Mouse (Mus musculus) embryonic facial prominence, embryonic 10.5 days (tissue): ENCODE results near the gene Mink1. TPM values are rescaled to one million over a fixed set of nuclear protein-coding genes. Genes with fewer than 3 reads are reported as not detected.

Experiments
- polyA plus RNA-seq: library from polyadenylated mRNA; unstranded; fragments of >200 nt; fragmentation: Nextera tagmentation; extraction: Ambion mirVana; gene quantifications from 2 replicates; pipeline ENCODE4 v1.2.1, GENCODE M21; 2016

Gene Mink1
- polyA plus RNA-seq, 1 experiment from 2014 or later: 15.2 TPM

Other genes with a start within 250 kb of the Mink1 start
- not detected in 2 replicates for gene Alox12e, start 240.3 kb upstream of the Mink1 start, polyA plus RNA-seq
- 0.11 and 0.29 TPM in 2 replicates for gene Alox15, start 210.8 kb upstream of the Mink1 start, polyA plus RNA-seq
- 60.7 and 62.0 TPM in 2 replicates for gene Pelp1, start 152.8 kb upstream of the Mink1 start, polyA plus RNA-seq
- gene Arrb2, start 130.2 kb upstream of the Mink1 start, polyA plus RNA-seq: 28.4 and 29.4 TPM in 2 replicates
- gene Med11, start 111.0 kb upstream of the Mink1 start, polyA plus RNA-seq: 44.1 TPM in 2 replicates
- gene Zmynd15, start 103.4 kb upstream of the Mink1 start, polyA plus RNA-seq: 0.16 and 0.45 TPM in 2 replicates
- 0.39 and 0.65 TPM in 2 replicates for gene Cxcl16, start 102.9 kb upstream of the Mink1 start, polyA plus RNA-seq
- 0.35 and 0.77 TPM in 2 replicates for gene Tm4sf5, start 57.6 kb upstream of the Mink1 start, polyA plus RNA-seq
- not detected in 2 replicates for gene Vmo1, start 48.3 kb upstream of the Mink1 start, polyA plus RNA-seq
- gene Gltpd2, start 43.7 kb upstream of the Mink1 start, polyA plus RNA-seq: 0.43 and 0.44 TPM in 2 replicates
- gene Psmb6, start 37.5 kb upstream of the Mink1 start, polyA plus RNA-seq: 1,123 and 1,132 TPM in 2 replicates
- gene Gm40193, start 29.9 kb upstream of the Mink1 start, polyA plus RNA-seq: not detected in 2 replicates
- gene Pld2, start 22.8 kb upstream of the Mink1 start, polyA plus RNA-seq: 3.2 and 3.7 TPM in 2 replicates
- not detected in 2 replicates for gene 4930544D05Rik, start 53.0 kb downstream of the Mink1 start, polyA plus RNA-seq
- gene Chrne, start 56.3 kb downstream of the Mink1 start, polyA plus RNA-seq: not detected in 2 replicates
- 0.26 and 0.76 TPM in 2 replicates for gene Gp1ba, start 76.2 kb downstream of the Mink1 start, polyA plus RNA-seq
- 89.7 and 91.9 TPM in 2 replicates for gene Rnf167, start 84.4 kb downstream of the Mink1 start, polyA plus RNA-seq
- gene Slc25a11, start 84.6 kb downstream of the Mink1 start, polyA plus RNA-seq: 135 and 137 TPM in 2 replicates
- 2,153 and 2,165 TPM in 2 replicates for gene Pfn1, start 91.8 kb downstream of the Mink1 start, polyA plus RNA-seq
- gene Eno3, start 94.3 kb downstream of the Mink1 start, polyA plus RNA-seq: 72.9 and 88.4 TPM in 2 replicates
- 181 and 185 TPM in 2 replicates for gene Spag7, start 106.5 kb downstream of the Mink1 start, polyA plus RNA-seq
- gene Camta2, start 125.2 kb downstream of the Mink1 start, polyA plus RNA-seq: 10.5 and 10.9 TPM in 2 replicates
- gene Inca1, start 137.3 kb downstream of the Mink1 start, polyA plus RNA-seq: 0.69 and 0.99 TPM in 2 replicates
- gene Kif1c, start 137.7 kb downstream of the Mink1 start, polyA plus RNA-seq: 1.6 and 2.0 TPM in 2 replicates
- gene Zfp3, start 201.3 kb downstream of the Mink1 start, polyA plus RNA-seq: 4.7 and 5.7 TPM in 2 replicates
- gene Scimp, start 249.7 kb downstream of the Mink1 start, polyA plus RNA-seq: not detected in 2 replicates